Mouse (Mus musculus) CH12.LX (cell line): ENCODE data around the gene Plekhj1.

Experiments
- BHLHE40 ChIP-seq: IDR thresholded peaks from 2 replicates; pipeline ENCODE4 v1.6.1; 2011; ENCODE audit warnings: mild to moderate bottlenecking, low read depth, low read length, improper control_type of control experiment
- CHD2 ChIP-seq: IDR thresholded peaks from 2 replicates; pipeline ENCODE4 v1.6.1; 2011; ENCODE audit warnings: low read length, improper control_type of control experiment
- CTCF ChIP-seq, 2 experiments: IDR thresholded peaks in 1 of 2; conservative IDR thresholded peaks in 1 of 2; 2 replicates each; pipeline ENCODE4 v1.5.1; 2011 to 2012; ENCODE audit warnings: low read depth in 2 of 2, low read length in 2 of 2, improper control_type of control experiment in 1 of 2, inconsistent platforms in 1 of 2, mild to moderate bottlenecking in 1 of 2, moderate library complexity in 1 of 2
- EP300 ChIP-seq: IDR thresholded peaks from 2 replicates; pipeline ENCODE4 v1.6.1; 2011; ENCODE audit warnings: low read length, improper control_type of control experiment
- JUN ChIP-seq: IDR thresholded peaks from 2 replicates; pipeline ENCODE4 v1.6.1; 2011; ENCODE audit warnings: low read depth, mild to moderate bottlenecking, low read length, improper control_type of control experiment, moderate library complexity; ENCODE audit not compliant: insufficient read depth
- MAX ChIP-seq: IDR thresholded peaks from 2 replicates; pipeline ENCODE4 v1.6.1; 2011; ENCODE audit warnings: low read length, improper control_type of control experiment
- MAZ ChIP-seq: IDR thresholded peaks from 2 replicates; pipeline ENCODE4 v1.6.1; 2012; ENCODE audit warnings: low read depth, mild to moderate bottlenecking, inconsistent platforms, low read length, improper control_type of control experiment, moderate library complexity
- MEF2A ChIP-seq: IDR thresholded peaks from 2 replicates; pipeline ENCODE4 v1.6.1; 2014; ENCODE audit warnings: low read depth, mild to moderate bottlenecking, inconsistent platforms, low read length, improper control_type of control experiment, borderline replicate concordance
- MXI1 ChIP-seq: IDR thresholded peaks from 2 replicates; pipeline ENCODE4 v1.6.1; 2011; ENCODE audit warnings: mild to moderate bottlenecking, low read depth, low read length, improper control_type of control experiment
- POLR2A ChIP-seq: IDR thresholded peaks from 2 replicates; pipeline ENCODE4 v1.6.1; 2011; ENCODE audit warnings: low read depth, mild to moderate bottlenecking, improper control_type of control experiment, low read length
- RAD21 ChIP-seq: IDR thresholded peaks from 2 replicates; pipeline ENCODE4 v1.6.1; 2011; ENCODE audit warnings: low read depth, mild to moderate bottlenecking, low read length, improper control_type of control experiment, moderate library complexity
- TBP ChIP-seq: conservative IDR thresholded peaks from 2 replicates; pipeline ENCODE4 v1.6.1; 2011; ENCODE audit warnings: low read depth, low read length, improper control_type of control experiment
- USF1 ChIP-seq: IDR thresholded peaks from 2 replicates; pipeline ENCODE4 v1.6.1; 2014; ENCODE audit warnings: low read depth, mild to moderate bottlenecking, inconsistent platforms, low read length, improper control_type of control experiment
- ZNF384 ChIP-seq: IDR thresholded peaks from 2 replicates; pipeline ENCODE4 v1.6.1; 2012; ENCODE audit warnings: low read depth, low read length, improper control_type of control experiment, inconsistent platforms

- no peak for TF ChIP-seq MEF2A
- no peak for TF ChIP-seq CHD2
- TF ChIP-seq USF1, result no peak
- no peak for TF ChIP-seq EP300
- no peak for TF ChIP-seq CTCF (conservative IDR thresholded peaks at IDR 0.05 in 1 of 2, IDR thresholded peaks at IDR 0.05 in 1 of 2; ENCODE audit: low read depth in 2 of 2, low read length in 2 of 2)
- no peak for TF ChIP-seq MXI1
- TF ChIP-seq MAZ, result no peak
- no peak for TF ChIP-seq POLR2A
- TF ChIP-seq ZNF384, result no peak
- no peak for TF ChIP-seq RAD21
- no peak for TF ChIP-seq TBP
- no peak for TF ChIP-seq BHLHE40
- TF ChIP-seq MAX, result no peak
- TF ChIP-seq JUN, result no peak
Observed at GRCm38 (mm10) chr10:80829359-80830278, 31.2 kb upstream of the Plekhj1 start.
